Mouse (Mus musculus) 3T3-L1 (cell line): ENCODE measurements around the gene Vwa3b.

Source experiments
- DNase-seq: peaks from one replicate; pipeline ENCODE4 v3.0.0-alpha.2; 2015; ENCODE audit warnings: low read depth, low spot score

The Vwa3b gene

DNA sequence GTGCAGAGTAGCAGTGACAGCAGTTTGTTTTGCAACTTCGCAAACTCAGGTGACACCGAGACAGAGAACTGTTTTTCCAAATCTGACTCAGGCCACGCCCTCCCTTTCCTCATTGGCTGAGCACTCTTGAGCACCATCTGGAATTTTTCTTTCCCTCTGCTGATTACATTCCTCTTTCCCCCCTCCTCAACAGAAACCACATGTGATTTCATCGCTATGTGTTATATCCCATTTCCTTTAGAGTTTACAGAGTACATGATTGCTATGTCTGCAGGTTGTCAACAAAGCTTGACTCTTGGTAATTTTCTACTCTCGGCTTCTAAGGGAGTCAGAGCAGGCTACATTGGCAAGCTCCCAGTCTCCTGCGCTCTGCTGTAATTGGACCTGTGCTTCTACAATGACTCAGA lies 204.9 kb downstream of the Vwa3b start:
- DNase-seq: peak; percentile 58
